Mouse (Mus musculus): ENCODE data around the gene Sec14l5. TPM values are rescaled to one million over a fixed set of nuclear protein-coding genes. Genes with fewer than 3 reads are reported as not detected.

The Sec14l5 gene
- total RNA-seq (2012; rRNA removed) = not detected in 2 replicates
- under 1 TPM in 1 of 2 experiments, not detected in 1; 0.03 TPM for polyA plus RNA-seq (2012; ENCODE audit: insufficient read depth in 1 of 2, insufficient read length in 2 of 2, low read depth in 1 of 2, low replicate concordance in 2 of 2, missing spikeins in 1 of 2)

- H3K79me2 ChIP-seq (ENCODE audit: control insufficient read depth, insufficient read depth, low read length, poor library complexity) = no peaks in the 10 kb centered on the region
- no peak within 1 kb of the TSS for H3K27ac ChIP-seq (ENCODE audit: control insufficient read depth, low read depth, low read length)
- H3K27me3 ChIP-seq (ENCODE audit: control insufficient read depth in 1 of 2, insufficient read depth in 2 of 2, low read length in 2 of 2) = peaks cover 0 to 3% of the 10 kb centered on the region in 2 experiments; a peak in 2 of 4 replicates
- H3K9me3 ChIP-seq (replicated peaks; ENCODE audit: insufficient read depth, low read length) = no peaks in the 10 kb centered on the region
- peak within 1 kb of the TSS; percentile 12; the same call in 1 of the 2 replicates for H3K9ac ChIP-seq (ENCODE audit: control insufficient read depth, low read depth, low read length, poor library complexity, severe bottlenecking)
- DNase-seq (ENCODE audit: low read depth, low spot score) = no peak
- peaks cover 0 to 5% of the 10 kb centered on the region in 2 experiments; a peak in 2 of 4 replicates for H3K4me1 ChIP-seq (ENCODE audit: control insufficient read depth in 1 of 2, insufficient read depth in 2 of 2, low read length in 2 of 2)
- peaks cover 0 to 3% of the 10 kb centered on the region in 2 experiments; a peak in 2 of 4 replicates for H3K36me3 ChIP-seq (ENCODE audit: control insufficient read depth in 1 of 2, insufficient read depth in 2 of 2, low read length in 2 of 2)
- no peak for TF ChIP-seq RCOR1 (IDR thresholded peaks at IDR 0.05; ENCODE audit: low read depth, low read length)
- TF ChIP-seq ZC3H11A (IDR thresholded peaks at IDR 0.05; ENCODE audit: low read depth, low read length) = no peak
- no peak for TF ChIP-seq BHLHE40 (IDR thresholded peaks at IDR 0.05; ENCODE audit: borderline replicate concordance, low read depth, low read length)
- no peak for TF ChIP-seq USF2 (IDR thresholded peaks at IDR 0.05; ENCODE audit: borderline replicate concordance in 1 of 2, insufficient read depth in 1 of 2, low read depth in 1 of 2, low read length in 2 of 2)
- no peak for TF ChIP-seq ZKSCAN1 (IDR thresholded peaks at IDR 0.05; ENCODE audit: low read depth, low read length)
- TF ChIP-seq MXI1 (IDR thresholded peaks at IDR 0.05; ENCODE audit: low read depth, low read length) = no peak
- TF ChIP-seq MAZ (IDR thresholded peaks at IDR 0.05; ENCODE audit: low read depth, low read length) = no peak
- no peak for TF ChIP-seq MYB (IDR thresholded peaks at IDR 0.05; ENCODE audit: low read depth, low read length)
- TF ChIP-seq MEF2A (IDR thresholded peaks at IDR 0.05; ENCODE audit: extremely low read depth, insufficient replicate concordance, low read depth, low read length, poor library complexity, severe bottlenecking) = no peak
- TF ChIP-seq GABPA (IDR thresholded peaks at IDR 0.05; ENCODE audit: low read depth, low read length) = no peak
- TF ChIP-seq NELFE (IDR thresholded peaks at IDR 0.05; ENCODE audit: low read depth, low read length) = no peak
- no peak for TF ChIP-seq RAD21 (IDR thresholded peaks at IDR 0.05; ENCODE audit: low read depth, low read length)
- TF ChIP-seq ELF1 (IDR thresholded peaks at IDR 0.05; ENCODE audit: low read depth, low read length) = no peak
- no peak for TF ChIP-seq MAFK (IDR thresholded peaks at IDR 0.05; ENCODE audit: borderline replicate concordance, low read depth, low read length)
- TF ChIP-seq USF1 (IDR thresholded peaks at IDR 0.05; ENCODE audit: low read depth, low read length) = no peak
- no peak for TF ChIP-seq EP300 (IDR thresholded peaks at IDR 0.05; ENCODE audit: low read depth in 1 of 2, low read length in 2 of 2)
- TF ChIP-seq POLR2AphosphoS2 (IDR thresholded peaks at IDR 0.05; ENCODE audit: low read length) = no peak
- peak within 1 kb of the TSS; percentile 38 to 46; a peak in 3 of 4 replicates for H3K4me3 ChIP-seq (ENCODE audit: control insufficient read depth in 1 of 2, insufficient read depth in 1 of 2, low read depth in 2 of 2, low read length in 2 of 2)
These were observed at the start of gene Sec14l5 for GRCm38 (mm10) chr16:5147037-5147385. Gene Sec14l5, plus strand, starts transcription at chr16:5147109.

GRCm38 (mm10) chr16:5101000-5101399 lies 45.9 kb upstream of the Sec14l5 start:
- no peak overlapping the region for H3K9ac ChIP-seq (ENCODE audit: control insufficient read depth, low read depth, low read length, poor library complexity, severe bottlenecking)
- H3K79me2 ChIP-seq (ENCODE audit: control insufficient read depth, insufficient read depth, low read length, poor library complexity) = no peaks in the 10 kb centered on the region
- no peak overlapping the region for H3K4me3 ChIP-seq (ENCODE audit: control insufficient read depth in 1 of 2, insufficient read depth in 1 of 2, low read depth in 2 of 2, low read length in 2 of 2)
- DNase-seq (ENCODE audit: low read depth, low spot score) = no peak
- H3K27ac ChIP-seq (ENCODE audit: control insufficient read depth, low read depth, low read length) = no peak overlapping the region
- H3K4me1 ChIP-seq (ENCODE audit: control insufficient read depth in 1 of 2, insufficient read depth in 2 of 2, low read length in 2 of 2) = no peaks in the 10 kb centered on the region
- no peaks in the 10 kb centered on the region for H3K9me3 ChIP-seq (replicated peaks; ENCODE audit: insufficient read depth, low read length)
- no peaks in the 10 kb centered on the region for H3K36me3 ChIP-seq (ENCODE audit: control insufficient read depth in 1 of 2, insufficient read depth in 2 of 2, low read length in 2 of 2)
- 0 out of 4 replicates have a peak, but pooled peaks cover 0 to 2% of the 10 kb centered on the region in 2 experiments for H3K27me3 ChIP-seq (ENCODE audit: control insufficient read depth in 1 of 2, insufficient read depth in 2 of 2, low read length in 2 of 2)
- no peak for TF ChIP-seq EP300 (IDR thresholded peaks at IDR 0.05; ENCODE audit: low read depth in 1 of 2, low read length in 2 of 2)
- no peak for TF ChIP-seq ELF1 (IDR thresholded peaks at IDR 0.05; ENCODE audit: low read depth, low read length)
- TF ChIP-seq GABPA (IDR thresholded peaks at IDR 0.05; ENCODE audit: low read depth, low read length) = no peak
- no peak for TF ChIP-seq TCF12 (IDR thresholded peaks at IDR 0.05; ENCODE audit: low read depth, low read length)
